Comparison of ENCODE assay signal across 8 mouse cellular contexts in genomic region chr11:62606299-62607169, GRCm38 (mm10). TPM values are rescaled to one million over a fixed set of nuclear protein-coding genes. Genes with fewer than 3 reads are reported as not detected.
DNase-seq lines count a peak whose midpoint lies in the region; ATAC-seq and TF ChIP-seq lines count a peak whose summit lies in the region.

No protein-coding gene starts in this region.

- peak in 1 of 2 experiments; percentile 22; a peak in 2 of 4 replicates for TF ChIP-seq POLR2A in MEL (IDR thresholded peaks at IDR 0.05; ENCODE audit: control insufficient read depth in 1 of 2, insufficient read depth in 1 of 2, low read depth in 1 of 2, low read length in 2 of 2, poor library complexity in 1 of 2)

- H3K4me1 ChIP-seq in MEL (ENCODE audit: control insufficient read depth in 1 of 2, insufficient read depth in 2 of 2, low read length in 2 of 2) = peaks cover 0 to 9% of the 10 kb centered on the region in 2 experiments; a peak in 2 of 4 replicates
- peaks cover 34% of the 10 kb centered on the region for H3K4me1 ChIP-seq in hindbrain, embryonic 12.5 days
- H3K4me1 ChIP-seq in midbrain, embryonic 13.5 days (replicated peaks) = peaks cover 53% of the 10 kb centered on the region

- TF ChIP-seq EP300 in MEL (IDR thresholded peaks at IDR 0.05; ENCODE audit: low read depth in 1 of 2, low read length in 2 of 2) = no peak

- H3K4me3 ChIP-seq in MEL (ENCODE audit: control insufficient read depth in 1 of 2, insufficient read depth in 1 of 2, low read depth in 2 of 2, low read length in 2 of 2) = no peak overlapping the region
- H3K4me3 ChIP-seq in hindbrain, embryonic 12.5 days = no peak overlapping the region
- H3K4me3 ChIP-seq in midbrain, embryonic 13.5 days (replicated peaks) = no peak overlapping the region
- no peak overlapping the region for H3K4me3 ChIP-seq in gastrocnemius, adult 2 months

- H3K36me3 ChIP-seq in MEL (ENCODE audit: control insufficient read depth in 1 of 2, insufficient read depth in 2 of 2, low read length in 2 of 2) = peaks cover 12 to 22% of the 10 kb centered on the region in 2 experiments
- H3K36me3 ChIP-seq in hindbrain, embryonic 12.5 days = peaks cover 63% of the 10 kb centered on the region
- peaks cover 66% of the 10 kb centered on the region for H3K36me3 ChIP-seq in midbrain, embryonic 13.5 days

- peaks cover 25% of the 10 kb centered on the region for H3K79me2 ChIP-seq in MEL (ENCODE audit: control insufficient read depth, insufficient read depth, low read length, poor library complexity)

- H3K9ac ChIP-seq in MEL (ENCODE audit: control insufficient read depth, low read depth, low read length, poor library complexity, severe bottlenecking) = no peak overlapping the region
- no peak overlapping the region for H3K9ac ChIP-seq in hindbrain, embryonic 12.5 days
- H3K9ac ChIP-seq in midbrain, embryonic 13.5 days (replicated peaks) = peak overlapping the region; percentile 93

- no peak for ATAC-seq in hindbrain, embryonic 12.5 days (ENCODE audit: low FRiP score)
- no peak for ATAC-seq in midbrain, embryonic 13.5 days

- H3K27me3 ChIP-seq in MEL (ENCODE audit: control insufficient read depth in 1 of 2, insufficient read depth in 2 of 2, low read length in 2 of 2) = no peaks in the 10 kb centered on the region
- no peaks in the 10 kb centered on the region for H3K27me3 ChIP-seq in hindbrain, embryonic 12.5 days
- no peaks in the 10 kb centered on the region for H3K27me3 ChIP-seq in midbrain, embryonic 13.5 days

- no peak for TF ChIP-seq CTCF in MEL (IDR thresholded peaks at IDR 0.05 in 2 of 3, conservative IDR thresholded peaks at IDR 0.05 in 1 of 3; ENCODE audit: control insufficient read depth in 1 of 3, insufficient read depth in 1 of 3, low read depth in 2 of 3, low read length in 3 of 3, poor library complexity in 1 of 3, severe bottlenecking in 1 of 3)
- TF ChIP-seq CTCF in gastrocnemius, adult 2 months (IDR thresholded peaks at IDR 0.05) = no peak

- no peaks in the 10 kb centered on the region for H3K9me3 ChIP-seq in MEL (replicated peaks; ENCODE audit: insufficient read depth, low read length)
- H3K9me3 ChIP-seq in hindbrain, embryonic 12.5 days (replicated peaks) = no peaks in the 10 kb centered on the region
- H3K9me3 ChIP-seq in midbrain, embryonic 13.5 days = no peaks in the 10 kb centered on the region

- H3K27ac ChIP-seq in MEL (ENCODE audit: control insufficient read depth, low read depth, low read length) = peak overlapping the region; percentile 99; the same call in 1 of the 2 replicates
- peak overlapping the region; percentile 52 for H3K27ac ChIP-seq in hindbrain, embryonic 12.5 days
- peak overlapping the region; percentile 52 for H3K27ac ChIP-seq in midbrain, embryonic 13.5 days
- no peak overlapping the region for H3K27ac ChIP-seq in gastrocnemius, adult 2 months

- DNase-seq in cerebellum, postnatal 10 days = peak; percentile 39 to 52
- DNase-seq in cerebellum, adult 9-10 months = no peak
- DNase-seq in MEL (ENCODE audit: low read depth, low spot score) = no peak
- DNase-seq in right cerebral cortex, postnatal 10 days (ENCODE audit: low spot score in 2 of 2) = no peak
- DNase-seq in gastrocnemius, adult 2 months = no peak
- DNase-seq in spleen, adult 12 weeks (ENCODE audit: low spot score) = no peak

- 0 out of 2 replicates have a peak overlapping the region, but pooled peaks have one; percentile 90 for H3K4me2 ChIP-seq in hindbrain, embryonic 12.5 days (replicated peaks)
- H3K4me2 ChIP-seq in midbrain, embryonic 13.5 days (replicated peaks) = 0 out of 2 replicates have a peak overlapping the region, but pooled peaks have one; percentile 62

- intact Hi-C loops in gastrocnemius, adult 2 months (cut with DNase I) = no loop called here

- WGBS in hindbrain, embryonic 12.5 days = 64% methylated on average over 10 of the region's 10 CpGs
- WGBS in midbrain, embryonic 13.5 days = 68% methylated on average over 10 of the region's 10 CpGs

- no peak for TF ChIP-seq RAD21 in MEL (IDR thresholded peaks at IDR 0.05; ENCODE audit: low read depth, low read length)

TF ChIP-seq in MEL, 35 proteins besides CTCF, POLR2A, EP300 and RAD21:
- no peak for TF ChIP-seq MAX (IDR thresholded peaks at IDR 0.05; ENCODE audit: low read length)
- no peak for TF ChIP-seq MEF2A (IDR thresholded peaks at IDR 0.05; ENCODE audit: extremely low read depth, insufficient replicate concordance, low read depth, low read length, poor library complexity, severe bottlenecking)
- 0 out of 2 replicates have a peak, but pooled peaks have one; percentile 66 for TF ChIP-seq POLR2AphosphoS5 (IDR thresholded peaks at IDR 0.05; ENCODE audit: borderline replicate concordance, low read depth, low read length)

RNA-seq across cellular contexts. Expression of gene Trpv2, which starts 32.2 kb away (rescaled TPM):
- total RNA-seq in MEL (2012; rRNA removed) = 30.4 and 32.0 TPM in 2 replicates
- polyA plus RNA-seq in MEL (2012; ENCODE audit: insufficient read depth in 1 of 2, insufficient read length in 2 of 2, low read depth in 1 of 2, low replicate concordance in 2 of 2, missing spikeins in 1 of 2) = 10 to 100 TPM in 1 of 2 experiments, not detected in 1; 30.0 TPM
- 10.8 and 14.3 TPM in 2 replicates for polyA plus RNA-seq in hindbrain, embryonic 12.5 days (2016; fragmentation: Nextera tagmentation; extraction: Ambion mirVana)
- 20.7 TPM in 2 replicates for polyA plus RNA-seq in midbrain, embryonic 13.5 days (2015; fragmentation: Nextera tagmentation; extraction: Ambion mirVana)
- 1 to 10 TPM in 1 of 2 experiments, under 1 TPM in 1; 0.89 to 1.1 TPM for total RNA-seq in gastrocnemius, adult 2 months (2021)

RNA-seq across cellular contexts. Expression of gene Lrrc75a, which starts 41.8 kb away (rescaled TPM):
- total RNA-seq in MEL (2012; rRNA removed) = 6.0 and 7.0 TPM in 2 replicates
- polyA plus RNA-seq in MEL (2012; ENCODE audit: insufficient read depth in 1 of 2, insufficient read length in 2 of 2, low read depth in 1 of 2, low replicate concordance in 2 of 2, missing spikeins in 1 of 2) = 1 to 10 TPM in 1 of 2 experiments, not detected in 1; 8.9 TPM
- polyA plus RNA-seq in hindbrain, embryonic 12.5 days (2016; fragmentation: Nextera tagmentation; extraction: Ambion mirVana) = 18.0 and 19.1 TPM in 2 replicates
- 8.2 and 11.4 TPM in 2 replicates for polyA plus RNA-seq in midbrain, embryonic 13.5 days (2015; fragmentation: Nextera tagmentation; extraction: Ambion mirVana)
- 1 to 10 TPM; 3.2 to 5.6 TPM for total RNA-seq in gastrocnemius, adult 2 months (2021)

RNA-seq across cellular contexts. Expression of gene Mmgt2, which starts 41.9 kb away (rescaled TPM):
- 21.8 and 24.1 TPM in 2 replicates for total RNA-seq in MEL (2012; rRNA removed)
- 10 to 100 TPM in 1 of 2 experiments, not detected in 1; 51.9 TPM for polyA plus RNA-seq in MEL (2012; ENCODE audit: insufficient read depth in 1 of 2, insufficient read length in 2 of 2, low read depth in 1 of 2, low replicate concordance in 2 of 2, missing spikeins in 1 of 2)
- 34.5 and 38.7 TPM in 2 replicates for polyA plus RNA-seq in hindbrain, embryonic 12.5 days (2016; fragmentation: Nextera tagmentation; extraction: Ambion mirVana)
- polyA plus RNA-seq in midbrain, embryonic 13.5 days (2015; fragmentation: Nextera tagmentation; extraction: Ambion mirVana) = 23.0 and 25.2 TPM in 2 replicates
- 1 to 10 TPM; 2.9 to 3.5 TPM for total RNA-seq in gastrocnemius, adult 2 months (2021)

RNA-seq across cellular contexts. Expression of gene Ubb, which starts 55.6 kb away (rescaled TPM):
- 1,877 and 1,965 TPM in 2 replicates for total RNA-seq in MEL (2012; rRNA removed)
- 1,000 to 10,000 TPM in 1 of 2 experiments, not detected in 1; 1,800 TPM for polyA plus RNA-seq in MEL (2012; ENCODE audit: insufficient read depth in 1 of 2, insufficient read length in 2 of 2, low read depth in 1 of 2, low replicate concordance in 2 of 2, missing spikeins in 1 of 2)
- 3,674 and 3,736 TPM in 2 replicates for polyA plus RNA-seq in hindbrain, embryonic 12.5 days (2016; fragmentation: Nextera tagmentation; extraction: Ambion mirVana)
- polyA plus RNA-seq in midbrain, embryonic 13.5 days (2015; fragmentation: Nextera tagmentation; extraction: Ambion mirVana) = 4,691 and 4,901 TPM in 2 replicates
- 100 to 1,000 TPM; 776 to 989 TPM for total RNA-seq in gastrocnemius, adult 2 months (2021)

Comparison
In these comparisons a context has a peak if more than half of its experiments do, and no peak if none do; other contexts are left out.
1. DNase-seq: peak in cerebellum, postnatal 10 days (2 of 2); none in cerebellum, adult 9-10 months (single experiment), MEL (single experiment), right cerebral cortex, postnatal 10 days (0 of 2), gastrocnemius, adult 2 months (single experiment) and spleen, adult 12 weeks (single experiment).